Mouse (Mus musculus) c-Kit-positive CD71-positive TER-119-positive erythroid progenitor cells, embryonic 14.5 days (primary cell): ENCODE results near the gene Ccdc155.

Experiments used
- DNase-seq: peaks from one replicate; pipeline ENCODE4 v3.0.0-alpha.2; 2013; ENCODE audit warnings: low spot score

The Ccdc155 gene

DNA sequence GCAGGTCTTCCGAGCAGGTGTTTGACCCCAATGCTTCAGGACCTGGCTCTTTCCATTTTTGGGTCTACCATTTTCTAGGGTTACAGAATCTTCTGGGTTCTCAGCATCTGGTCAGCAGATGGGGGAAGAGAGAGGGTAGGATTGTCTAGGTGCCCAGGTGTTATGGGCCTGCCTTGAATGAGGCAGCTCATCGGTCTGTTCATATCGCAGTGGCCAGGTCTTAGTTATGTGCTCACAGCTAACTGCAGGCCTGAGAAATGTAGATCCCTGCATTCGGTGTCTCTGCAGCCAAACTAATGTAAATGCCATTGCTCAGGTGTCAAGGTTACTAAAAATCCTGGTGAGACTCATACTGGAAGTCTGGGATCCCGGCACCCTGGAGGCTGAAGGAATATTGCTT lies 21.7 kb upstream of the Ccdc155 start:
- no peak for DNase-seq

GRCm38 (mm10) chr7:45224826-45225225 lies 20.1 kb upstream of the Ccdc155 start:
- DNase-seq, result no peak

DNA sequence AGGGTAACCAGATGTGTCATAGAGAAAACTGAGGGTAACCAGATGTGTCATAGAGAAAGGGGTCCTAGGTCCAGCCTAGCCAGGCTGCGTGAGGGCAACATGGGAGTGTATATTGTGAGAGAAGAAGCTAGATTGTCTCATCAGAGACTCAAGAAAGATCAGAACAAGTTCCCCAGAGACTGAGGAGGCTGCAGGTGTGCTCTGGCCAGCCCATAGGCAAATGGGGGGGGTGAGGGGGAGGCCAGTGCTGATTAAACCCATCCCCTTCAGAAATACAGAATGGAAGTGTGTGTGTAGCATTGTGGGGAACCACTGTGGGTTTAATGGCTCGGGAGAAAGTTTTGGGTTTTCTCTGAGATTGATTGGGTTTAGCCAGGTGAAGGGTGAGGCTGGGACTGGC lies 17.0 kb upstream of the Ccdc155 start:
- no peak for DNase-seq

- no peak for DNase-seq
Observed at GRCm38 (mm10) chr7:45216442-45217183, 11.9 kb upstream of the Ccdc155 start.

DNA sequence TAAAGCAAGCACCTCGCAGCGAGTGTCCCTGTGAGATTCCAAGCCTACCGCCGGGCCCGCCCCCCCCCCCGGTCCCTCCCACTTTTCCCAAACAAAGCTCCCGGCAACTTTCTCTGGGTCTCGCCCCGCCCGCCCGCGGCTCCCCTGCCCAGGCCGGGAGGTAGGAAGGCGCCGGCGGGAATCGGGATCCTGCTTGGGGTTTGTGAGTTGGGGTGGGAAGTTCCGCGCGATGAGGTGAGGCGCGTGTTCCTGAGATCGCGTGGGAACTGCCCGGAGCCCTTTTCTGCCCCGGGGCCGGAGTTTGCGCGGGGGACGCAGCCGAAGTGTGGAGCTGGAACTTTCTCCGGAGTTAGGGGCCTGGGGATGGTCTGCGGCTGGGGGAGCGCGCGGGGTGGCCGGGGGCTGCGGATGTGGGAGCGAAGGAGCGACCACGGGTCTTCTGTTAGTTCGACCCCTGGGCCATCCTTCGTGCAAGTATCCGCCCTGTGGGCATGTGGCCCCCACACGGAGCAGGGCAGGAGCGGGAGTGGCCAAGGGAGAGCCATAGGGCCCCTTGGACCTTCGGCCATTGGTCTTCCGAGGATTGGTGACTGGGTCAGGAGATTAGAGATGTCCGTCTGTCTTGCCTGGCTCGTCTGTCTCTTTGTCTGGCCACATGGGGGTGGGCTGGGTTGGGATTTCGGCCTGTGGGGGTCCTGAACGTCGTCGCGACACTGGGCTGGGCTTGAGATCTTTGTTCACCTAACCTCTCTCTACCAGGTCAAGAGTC lies 11.2 kb upstream of the Ccdc155 start, which contains the start of gene Tead2:
Gene Tead2 (plus strand): TSS at position 81 of the 769 bp plus-strand sequence.
- DNase-seq, result no peak

DNA sequence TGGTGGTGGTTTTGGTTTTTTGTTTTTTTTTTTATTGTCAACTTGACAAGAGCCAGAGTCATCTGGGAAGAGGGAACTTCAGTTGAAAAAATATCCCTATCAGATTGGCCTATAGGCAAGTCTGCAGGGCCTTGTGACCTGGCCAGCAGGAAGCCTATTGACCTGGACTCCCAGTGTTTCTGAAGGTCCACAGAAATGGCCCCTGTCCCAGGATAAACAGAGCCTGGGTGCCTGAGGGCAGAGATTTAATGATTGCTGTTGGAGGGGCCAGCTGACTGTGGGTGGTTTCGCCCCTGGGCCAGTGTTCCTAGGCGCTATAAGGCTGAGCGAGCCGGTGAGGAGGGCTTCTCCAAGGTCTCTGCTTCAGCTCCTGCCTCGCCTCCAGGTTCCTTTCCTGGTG lies 9.0 kb upstream of the Ccdc155 start:
- DNase-seq, result no peak

DNA sequence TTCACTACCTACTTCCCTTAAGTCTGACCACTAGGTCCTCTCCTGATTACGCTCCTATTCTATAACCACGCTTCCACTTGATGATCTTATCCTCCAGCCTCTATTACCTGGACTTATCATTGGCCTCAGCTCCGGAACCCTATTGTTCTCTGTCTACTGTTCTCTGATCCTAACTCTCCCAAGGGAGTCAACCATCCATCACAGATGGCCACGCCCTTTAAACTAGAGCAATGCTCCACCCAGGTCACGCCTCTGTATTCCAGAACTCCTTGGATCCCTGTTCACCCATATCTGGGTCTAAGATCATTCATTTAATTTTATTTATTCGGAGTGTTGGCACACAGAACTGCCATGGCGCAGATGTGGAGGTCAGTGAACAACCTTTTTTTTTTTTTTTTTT lies 7.7 kb upstream of the Ccdc155 start:
- DNase-seq, result no peak

DNA sequence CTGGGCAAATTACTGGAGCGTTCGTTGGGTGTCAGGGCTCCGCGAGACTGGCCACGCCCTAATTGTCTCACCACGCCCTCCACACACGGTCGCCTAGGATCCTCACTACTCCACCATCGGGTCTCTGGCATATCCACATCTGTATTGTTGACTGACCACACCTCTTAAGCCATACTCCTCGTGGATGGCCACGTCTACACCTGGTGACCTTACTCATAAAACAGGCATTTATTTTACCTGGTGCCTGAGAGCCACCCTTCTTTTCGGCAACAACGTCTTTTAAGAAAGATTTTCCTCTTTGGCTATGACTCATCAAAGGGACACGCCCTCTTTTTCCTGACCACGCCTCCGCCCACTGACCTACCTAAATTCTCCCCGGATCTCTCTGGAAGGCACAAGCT lies 7.2 kb upstream of the Ccdc155 start, which contains the start of gene Dkkl1:
Gene Dkkl1 (minus strand): TSS at position 297 of the 401 bp plus-strand sequence.
- peak; percentile 73 for DNase-seq

- no peak for DNase-seq
Observed at GRCm38 (mm10) chr7:45211070-45211469, 6.4 kb upstream of the Ccdc155 start.

- DNase-seq, result no peak
Observed at GRCm38 (mm10) chr7:45208260-45208659, 3.6 kb upstream of the Ccdc155 start.

DNA sequence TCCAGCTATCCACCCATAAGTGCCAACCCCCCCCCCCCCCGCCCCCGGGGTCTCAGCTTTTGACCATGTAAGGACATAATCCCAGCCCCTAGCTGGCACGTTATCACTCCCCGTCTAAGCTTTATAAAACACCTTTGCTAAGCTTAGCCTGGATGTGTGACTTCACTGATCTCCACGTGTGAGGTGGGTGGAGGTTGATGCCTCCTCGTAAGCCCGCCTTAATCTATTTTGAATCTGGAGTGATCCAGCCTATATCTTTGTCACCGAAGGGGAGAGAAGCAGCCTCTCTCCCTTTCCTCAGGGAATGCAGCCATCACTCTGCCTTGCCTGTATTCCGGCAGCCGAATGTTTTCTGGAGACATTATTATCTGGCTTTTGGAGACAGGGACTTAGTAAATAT lies 2.0 kb downstream of the Ccdc155 start:
- no peak for DNase-seq

GRCm38 (mm10) chr7:45198961-45199360 lies 5.7 kb downstream of the Ccdc155 start:
- no peak for DNase-seq

- DNase-seq, result no peak
Observed at GRCm38 (mm10) chr7:45198435-45198834, 6.3 kb downstream of the Ccdc155 start.

GRCm38 (mm10) chr7:45196994-45197393 lies 7.7 kb downstream of the Ccdc155 start:
- DNase-seq, result no peak

- DNase-seq, result no peak
Observed at GRCm38 (mm10) chr7:45196176-45196535, 8.5 kb downstream of the Ccdc155 start.

DNA sequence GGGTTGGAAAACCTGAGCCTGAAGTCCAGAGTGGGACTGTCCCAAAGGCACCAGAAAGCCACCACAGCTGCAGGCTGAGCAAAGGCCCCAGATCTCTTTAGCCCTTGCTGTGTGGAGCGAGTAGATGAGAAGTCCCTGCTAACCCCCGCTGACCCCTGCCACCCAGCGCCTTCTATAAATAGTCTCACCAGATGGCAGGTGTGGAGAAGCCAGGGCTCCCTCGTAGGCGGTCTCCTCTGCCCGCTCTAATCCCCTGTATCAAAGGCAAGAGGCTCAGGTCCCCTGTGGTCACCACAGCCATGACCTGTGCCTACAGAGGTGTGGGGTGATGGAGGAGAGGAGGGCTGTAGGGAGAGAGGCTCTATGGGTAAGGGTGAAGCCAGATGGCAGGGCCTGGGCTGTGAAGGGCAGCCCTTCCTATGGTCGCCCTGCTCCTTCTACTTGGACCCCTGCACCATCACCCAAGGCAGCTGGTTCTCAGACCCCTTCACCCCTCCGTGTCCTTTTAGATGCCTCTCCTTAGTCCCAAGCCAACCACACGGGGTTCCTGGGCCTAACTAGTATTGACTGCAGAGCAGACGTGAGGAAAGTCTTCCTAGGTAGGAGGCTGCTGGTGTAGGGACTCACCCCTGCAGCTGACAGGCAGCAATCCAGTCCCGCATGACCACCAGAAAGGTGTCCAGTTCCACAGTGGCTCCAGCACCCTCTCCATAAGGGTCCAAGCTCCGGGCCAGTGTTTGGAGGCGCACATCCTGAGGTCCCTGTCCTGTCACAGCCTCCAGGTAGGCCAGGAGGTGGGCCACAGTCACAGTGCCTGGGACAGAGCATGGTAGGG lies 9.1 kb downstream of the Ccdc155 start:
- no peak for DNase-seq

GRCm38 (mm10) chr7:45193871-45194785 lies 10.6 kb downstream of the Ccdc155 start:
- no peak for DNase-seq

- no peak for DNase-seq
Observed at GRCm38 (mm10) chr7:45193406-45193805, 11.3 kb downstream of the Ccdc155 start.

DNA sequence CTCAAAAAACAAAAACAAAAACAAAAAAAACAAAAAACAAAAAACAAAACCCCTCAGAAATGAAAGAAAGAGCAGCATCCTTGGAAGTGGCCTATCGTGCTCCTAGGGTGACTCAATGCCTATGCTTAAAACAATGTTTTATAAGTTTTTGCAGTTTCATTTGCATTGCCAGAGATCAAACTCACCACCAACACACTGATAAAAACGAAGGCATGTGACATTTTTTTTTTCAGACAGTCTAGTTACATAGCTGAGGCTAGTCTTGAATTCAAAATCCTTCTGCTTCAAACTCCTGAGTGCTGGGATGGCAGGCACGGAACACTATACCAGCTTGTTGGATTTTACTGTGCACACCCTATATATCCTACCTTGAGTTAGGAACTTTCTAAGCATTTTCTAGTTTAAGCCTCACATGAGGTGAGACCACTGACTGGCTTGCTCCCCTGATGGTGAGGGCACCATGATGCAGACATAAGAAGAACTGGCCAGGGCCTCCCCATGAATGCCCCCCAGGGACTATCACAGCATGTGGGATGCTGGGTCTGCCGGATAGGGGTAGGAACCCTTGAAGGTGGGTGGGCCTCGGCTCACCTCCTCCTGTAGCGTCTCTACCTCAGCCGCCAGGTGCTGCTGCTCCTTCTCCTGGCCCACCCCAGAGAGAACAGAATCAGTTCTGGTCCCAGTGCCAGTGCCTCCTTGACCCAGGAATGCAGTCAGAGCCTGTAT lies 11.9 kb downstream of the Ccdc155 start:
- DNase-seq, result no peak

DNA sequence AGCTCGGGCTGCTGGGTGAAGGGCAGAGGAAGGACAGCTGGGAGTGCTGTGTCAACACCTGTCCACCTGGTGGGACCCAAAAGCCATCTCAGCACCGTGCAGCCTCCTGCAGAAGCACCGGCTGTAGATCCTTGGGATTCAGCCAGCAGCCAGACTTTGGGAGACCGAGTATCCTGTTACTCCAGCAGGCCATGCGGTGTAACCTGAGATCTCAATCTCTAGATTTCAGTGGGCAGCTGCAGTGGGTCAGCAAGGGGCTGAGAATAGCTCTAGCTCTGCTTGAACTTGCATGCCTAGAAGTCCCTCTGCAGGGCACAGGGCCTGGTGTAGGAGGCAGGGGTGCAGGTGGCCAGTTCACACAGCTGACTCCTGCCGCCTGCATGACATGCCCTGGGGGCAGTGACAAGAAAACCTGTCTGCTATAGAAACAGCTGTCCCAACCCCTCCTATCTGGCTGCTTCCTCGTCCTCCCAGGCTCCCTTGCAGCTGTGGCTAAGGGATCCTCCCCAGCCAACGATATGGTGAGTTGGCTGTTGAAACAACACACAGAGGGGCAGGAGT lies 12.8 kb downstream of the Ccdc155 start:
- no peak for DNase-seq
